Mouse (Mus musculus) MEL (cell line): ENCODE data around the gene 1700016C15Rik. TPM values are rescaled to one million over a fixed set of nuclear protein-coding genes. Genes with fewer than 3 reads are reported as not detected.

Source experiments
- DNase-seq: peaks from one replicate; pipeline ENCODE4 v3.0.0; 2011; ENCODE audit warnings: low read depth, low spot score
- H3K27ac ChIP-seq: 2 replicates; pipeline ENCODE4 v1.5.1; 2012; ENCODE audit warnings: low read depth, mild to moderate bottlenecking, control low read depth, low read length, moderate library complexity; ENCODE audit not compliant: control insufficient read depth
- H3K27me3 ChIP-seq, 2 experiments: fragments of 150-350 bp in 1 of 2; sonication (generic) in 1 of 2; 2 replicates each; pipeline ENCODE4 v1.6.1; 2012; ENCODE audit warnings: low read length in 2 of 2, mild to moderate bottlenecking in 2 of 2, improper control_type of control experiment in 1 of 2, moderate library complexity in 1 of 2; ENCODE audit not compliant: insufficient read depth in 2 of 2, control insufficient read depth in 1 of 2
- H3K36me3 ChIP-seq, 2 experiments: 2 replicates each; pipeline ENCODE4 v1.6.1; 2012 to 2014; ENCODE audit warnings: low read length in 2 of 2, improper control_type of control experiment in 1 of 2, inconsistent platforms in 1 of 2, mild to moderate bottlenecking in 1 of 2; ENCODE audit not compliant: insufficient read depth in 2 of 2, control insufficient read depth in 1 of 2
- H3K4me1 ChIP-seq, 2 experiments: fragments of 150-350 bp in 1 of 2; sonication (generic) in 1 of 2; 2 replicates each; pipeline ENCODE4 v1.6.1; 2012; ENCODE audit warnings: low read length in 2 of 2, improper control_type of control experiment in 1 of 2, mild to moderate bottlenecking in 1 of 2; ENCODE audit not compliant: insufficient read depth in 2 of 2, control insufficient read depth in 1 of 2
- H3K4me3 ChIP-seq, 2 experiments: fragments of 150-350 bp in 1 of 2; sonication (generic) in 1 of 2; 2 replicates each; pipeline ENCODE4 v1.5.1; 2012; ENCODE audit warnings: low read depth in 2 of 2, low read length in 2 of 2, mild to moderate bottlenecking in 2 of 2, moderate library complexity in 2 of 2, control low read depth in 1 of 2, improper control_type of control experiment in 1 of 2; ENCODE audit not compliant: control insufficient read depth in 1 of 2, insufficient read depth in 1 of 2
- H3K79me2 ChIP-seq: 2 replicates; pipeline ENCODE4 v1.6.1; 2012; ENCODE audit warnings: mild to moderate bottlenecking, low read length, moderate library complexity; ENCODE audit not compliant: control insufficient read depth, poor library complexity, insufficient read depth
- H3K9ac ChIP-seq: 2 replicates; pipeline ENCODE4 v1.6.1; 2012; ENCODE audit warnings: low read depth, mild to moderate bottlenecking, control low read depth, low read length, moderate library complexity; ENCODE audit not compliant: control insufficient read depth, poor library complexity, severe bottlenecking
- H3K9me3 ChIP-seq: fragments of 150-350 bp; sonication (generic); replicated peaks from 2 replicates; pipeline ENCODE4 v1.6.1; 2012; ENCODE audit warnings: mild to moderate bottlenecking, low read length, improper control_type of control experiment, moderate library complexity; ENCODE audit not compliant: insufficient read depth
- BHLHE40 ChIP-seq: IDR thresholded peaks from 2 replicates; pipeline ENCODE4 v1.6.1; 2012; ENCODE audit warnings: low read depth, mild to moderate bottlenecking, inconsistent platforms, low read length, improper control_type of control experiment, borderline replicate concordance
- EP300 ChIP-seq, 2 experiments: IDR thresholded peaks; 2 replicates each; pipeline ENCODE4 v1.6.1; 2011; ENCODE audit warnings: improper control_type of control experiment in 2 of 2, low read length in 2 of 2, low read depth in 1 of 2, mild to moderate bottlenecking in 1 of 2
- GATA1 ChIP-seq: IDR thresholded peaks from 2 replicates; pipeline ENCODE4 v1.6.1; 2011; ENCODE audit warnings: low read depth, low read length, improper control_type of control experiment
- KAT2A ChIP-seq: conservative IDR thresholded peaks from 2 replicates; pipeline ENCODE4 v1.6.1; 2012; ENCODE audit warnings: low read depth, low read length, improper control_type of control experiment, inconsistent platforms
- MYB ChIP-seq: IDR thresholded peaks from 2 replicates; pipeline ENCODE4 v1.6.1; 2011; ENCODE audit warnings: mild to moderate bottlenecking, low read depth, low read length, improper control_type of control experiment
- POLR2A ChIP-seq, 2 experiments: IDR thresholded peaks; 2 replicates each; pipeline ENCODE4 v1.6.1; 2011 to 2012; ENCODE audit warnings: low read length in 2 of 2, mild to moderate bottlenecking in 2 of 2, control low read depth in 1 of 2, improper control_type of control experiment in 1 of 2, low read depth in 1 of 2, moderate library complexity in 1 of 2; ENCODE audit not compliant: control insufficient read depth in 1 of 2, insufficient read depth in 1 of 2, poor library complexity in 1 of 2
- RCOR1 ChIP-seq: IDR thresholded peaks from 2 replicates; pipeline ENCODE4 v1.6.1; 2012; ENCODE audit warnings: low read depth, mild to moderate bottlenecking, inconsistent platforms, low read length, improper control_type of control experiment
- TAL1 ChIP-seq: IDR thresholded peaks from 2 replicates; pipeline ENCODE4 v1.6.1; 2012; ENCODE audit warnings: mild to moderate bottlenecking, inconsistent platforms, low read length, moderate library complexity, mixed read lengths
- TCF12 ChIP-seq: IDR thresholded peaks from 2 replicates; pipeline ENCODE4 v1.6.1; 2014; ENCODE audit warnings: low read depth, mild to moderate bottlenecking, inconsistent platforms, low read length, improper control_type of control experiment, moderate library complexity
- USF1 ChIP-seq: IDR thresholded peaks from 2 replicates; pipeline ENCODE4 v1.6.1; 2014; ENCODE audit warnings: low read depth, mild to moderate bottlenecking, inconsistent platforms, low read length, improper control_type of control experiment, moderate library complexity
- ZC3H11A ChIP-seq: IDR thresholded peaks from 2 replicates; pipeline ENCODE4 v1.6.1; 2012; ENCODE audit warnings: low read depth, mild to moderate bottlenecking, inconsistent platforms, low read length, improper control_type of control experiment
- ZKSCAN1 ChIP-seq: IDR thresholded peaks from 2 replicates; pipeline ENCODE4 v1.6.1; 2012; ENCODE audit warnings: low read depth, mild to moderate bottlenecking, inconsistent platforms, low read length, improper control_type of control experiment, moderate library complexity
- polyA plus RNA-seq, 2 experiments: library from polyadenylated mRNA; stranded (reverse) in 1 of 2; unstranded in 1 of 2; fragments of >175 nt in 1 of 2; fragments of >200 nt in 1 of 2; gene quantifications; 2 replicates each; pipeline versions ENCODE4 v1.2.1 to v1.2.4; 2012; ENCODE audit warnings: low replicate concordance in 2 of 2, low read depth in 1 of 2; ENCODE audit not compliant: insufficient read length in 2 of 2, insufficient read depth in 1 of 2, missing spikeins in 1 of 2
- total RNA-seq: library from RNA; depleted of rRNA; stranded (reverse); fragments of 300-350 nt; gene quantifications from 2 replicates; pipeline ENCODE4 v1.2.3, GENCODE M21; 2012

The 1700016C15Rik gene
- total and polyA plus RNA-seq, 3 experiments = not detected

DNA sequence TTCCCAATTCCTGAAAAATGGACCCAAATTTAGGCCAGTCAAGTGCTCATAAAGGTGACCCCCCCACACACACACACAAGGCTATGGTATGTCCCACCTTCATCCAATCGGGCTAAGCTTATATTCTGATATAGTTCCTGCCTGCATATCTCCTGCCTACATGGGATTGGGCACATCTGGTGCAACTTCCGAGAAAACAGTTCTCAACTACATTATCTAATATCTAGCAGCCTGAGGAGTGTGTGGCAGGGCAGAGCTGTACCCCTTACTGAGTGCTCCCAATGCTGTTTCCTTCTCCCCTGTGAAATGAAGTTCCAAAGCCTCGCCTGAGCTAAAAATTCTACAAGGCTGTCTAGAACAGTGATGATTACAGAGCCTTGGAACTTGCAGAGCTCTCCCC, 13.2 kb upstream of the 1700016C15Rik start (continued):
- TF ChIP-seq MYB (0 out of 2 replicates have a peak, but pooled peaks have one; percentile 24), POLR2A (IDR thresholded peaks at IDR 0.05; ENCODE audit: control insufficient read depth in 1 of 2, insufficient read depth in 1 of 2, low read depth in 1 of 2, low read length in 2 of 2, poor library complexity in 1 of 2) (peak in 1 of 2 experiments; percentile 51; a peak in 2 of 4 replicates), RCOR1 (peak; percentile 63), USF1 (peak; percentile 12; the same call in 1 of the 2 replicates), GATA1 (peak; percentile 61; the same call in 1 of the 2 replicates), KAT2A (peak; percentile 40; the same call in 1 of the 2 replicates)

DNA sequence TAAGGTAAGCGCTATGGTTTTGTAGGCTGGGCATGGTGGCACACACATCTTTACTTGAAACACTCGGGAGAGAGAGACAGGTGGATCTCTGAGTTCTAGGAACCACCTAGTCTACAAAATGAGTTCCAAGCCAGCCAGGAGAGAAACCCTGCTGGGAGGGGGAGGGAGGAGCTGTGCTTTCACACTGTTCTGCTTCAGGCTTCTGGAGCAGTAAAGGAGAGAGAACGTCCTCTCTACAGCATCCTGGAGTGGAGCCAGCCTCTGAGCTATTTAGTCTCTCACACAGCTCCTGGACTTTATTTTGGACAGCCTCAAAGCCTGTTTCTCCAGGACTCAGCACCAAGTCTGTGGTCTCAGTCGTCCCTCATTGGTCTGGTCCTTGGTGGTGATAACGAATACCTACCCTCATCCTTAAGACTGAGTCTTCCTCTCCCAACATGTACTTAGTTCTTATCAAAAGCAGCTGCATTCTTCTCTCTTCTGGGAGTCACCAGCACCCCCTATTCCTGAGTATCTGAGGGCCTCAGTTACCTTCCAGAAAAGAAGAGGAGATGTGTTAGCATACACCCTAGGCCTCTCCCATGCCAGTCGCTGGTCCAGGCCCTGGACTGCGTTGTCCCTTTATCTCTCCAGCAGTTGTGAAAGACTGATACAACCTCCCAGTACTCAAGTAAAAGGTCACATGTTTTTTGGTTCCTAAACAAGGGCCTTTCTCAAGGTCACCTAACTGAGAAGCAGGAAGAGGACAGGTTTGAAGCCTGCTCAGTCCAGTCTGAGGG, 12.4 kb upstream of the 1700016C15Rik start:
- H3K4me1 ChIP-seq = peaks cover 15 to 43% of the 10 kb centered on the region in 2 experiments
- H3K9me3 ChIP-seq = no peaks in the 10 kb centered on the region
- H3K27me3 ChIP-seq = no peaks in the 10 kb centered on the region
- H3K27ac ChIP-seq = peak overlapping the region; percentile 88
- peak overlapping the region; percentile 53 for H3K9ac ChIP-seq
- peak in 1 of 2 experiments; percentile 34; a peak in 2 of 4 replicates for TF ChIP-seq EP300 (IDR thresholded peaks at IDR 0.05; ENCODE audit: low read depth in 1 of 2, low read length in 2 of 2)
- no peak for TF ChIP-seq TAL1
- DNase-seq = peak; percentile 60
- no peaks in the 10 kb centered on the region for H3K79me2 ChIP-seq
- H3K36me3 ChIP-seq = peaks cover 0 to 45% of the 10 kb centered on the region in 2 experiments; a peak in 2 of 4 replicates
- peak overlapping the region in 1 of 2 experiments; percentile 45; a peak in 2 of 4 replicates for H3K4me3 ChIP-seq

DNA sequence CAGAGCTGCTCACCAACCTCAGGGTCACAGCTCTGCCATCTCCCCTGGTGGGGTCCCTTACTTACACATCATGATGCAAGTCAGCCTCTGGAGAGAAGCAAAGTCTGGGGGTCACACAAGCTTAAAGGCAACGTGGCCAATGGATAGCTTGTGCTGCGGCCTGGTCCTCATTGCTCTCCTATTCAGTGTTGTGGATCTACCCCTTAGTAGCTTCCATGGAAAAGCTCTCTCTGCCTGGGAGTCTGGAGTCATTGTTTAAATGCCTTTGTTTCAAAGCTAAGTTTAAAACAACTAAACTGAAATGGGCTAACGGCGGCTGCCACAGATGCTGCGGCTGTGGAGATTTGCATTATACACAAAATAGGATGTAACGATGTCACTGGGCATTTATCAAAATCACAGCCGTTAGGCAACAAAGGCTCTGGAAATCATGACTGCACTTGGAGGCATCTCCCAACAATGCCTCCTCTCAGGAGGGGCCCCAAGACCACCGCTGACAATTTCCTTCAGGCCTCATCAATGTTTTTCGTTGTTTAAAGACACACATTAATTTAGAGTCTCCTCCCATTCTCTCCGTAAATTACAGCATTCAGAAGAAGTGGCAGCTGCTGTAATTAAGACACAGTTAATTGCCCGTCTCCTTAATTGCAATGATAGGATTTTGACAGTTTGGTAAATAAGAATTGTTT, 11.1 kb upstream of the 1700016C15Rik start:
- Histone ChIP-seq H3K27ac (no peak overlapping the region), H3K36me3 (peaks cover 0 to 34% of the 10 kb centered on the region in 2 experiments; a peak in 2 of 4 replicates), H3K79me2 (no peaks in the 10 kb centered on the region), H3K4me3 (no peak overlapping the region), H3K9ac (no peak overlapping the region), H3K9me3 (no peaks in the 10 kb centered on the region), H3K27me3 (no peaks in the 10 kb centered on the region), H3K4me1 (peaks cover 15 to 35% of the 10 kb centered on the region in 2 experiments)
- no peak for DNase-seq
- TF ChIP-seq TCF12 = no peak
- no peak for TF ChIP-seq BHLHE40
- TF ChIP-seq KAT2A = no peak
- no peak for TF ChIP-seq ZKSCAN1
- no peak for TF ChIP-seq ZC3H11A
